Mouse (Mus musculus) natural killer cell, adult 2 months (primary cell): Measurements from ENCODE around the gene Ap5s1.

Source experiments
- DNase-seq, 2 experiments: peaks; one replicate each; pipeline ENCODE4 v3.0.0; 2022; ENCODE audit warnings: low spot score in 2 of 2

Gene Ap5s1

DNA sequence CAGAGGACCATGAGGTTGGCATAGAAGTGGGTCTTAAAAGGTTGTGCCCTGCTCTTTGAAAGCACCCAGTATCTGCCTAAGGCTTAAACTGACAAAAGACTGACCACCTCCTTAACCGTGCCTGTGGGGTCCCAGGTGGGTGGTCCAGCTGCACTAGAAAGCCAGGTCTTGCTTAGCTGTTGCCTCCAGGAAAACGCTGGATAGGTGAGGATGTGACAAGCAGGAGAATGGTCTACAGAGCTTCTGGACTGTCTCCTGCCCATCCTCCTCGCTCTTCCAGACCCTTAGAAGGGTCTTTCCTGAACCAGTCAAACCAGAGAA, 19.3 kb upstream of the Ap5s1 start:
- no peak for DNase-seq

DNA sequence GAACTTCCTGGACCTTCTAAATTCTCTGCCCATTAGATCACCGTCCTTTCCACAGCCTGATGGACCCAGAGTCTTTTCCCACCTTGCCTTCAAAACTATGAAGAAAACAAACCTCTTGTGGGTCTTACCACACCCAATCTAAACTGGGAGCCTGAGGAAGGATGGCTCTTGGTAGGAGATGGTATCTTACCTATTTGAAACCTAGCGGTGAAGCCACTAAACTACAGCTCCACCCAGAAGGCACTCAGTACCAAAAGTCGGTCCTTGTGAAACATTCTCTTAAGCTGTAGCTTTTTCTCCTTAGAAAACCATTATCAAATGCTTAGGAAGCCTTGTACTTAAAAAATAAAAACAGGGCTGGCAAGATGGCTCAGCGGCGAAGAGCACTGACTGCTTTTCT, 18.6 kb upstream of the Ap5s1 start:
- DNase-seq = no peak

DNA sequence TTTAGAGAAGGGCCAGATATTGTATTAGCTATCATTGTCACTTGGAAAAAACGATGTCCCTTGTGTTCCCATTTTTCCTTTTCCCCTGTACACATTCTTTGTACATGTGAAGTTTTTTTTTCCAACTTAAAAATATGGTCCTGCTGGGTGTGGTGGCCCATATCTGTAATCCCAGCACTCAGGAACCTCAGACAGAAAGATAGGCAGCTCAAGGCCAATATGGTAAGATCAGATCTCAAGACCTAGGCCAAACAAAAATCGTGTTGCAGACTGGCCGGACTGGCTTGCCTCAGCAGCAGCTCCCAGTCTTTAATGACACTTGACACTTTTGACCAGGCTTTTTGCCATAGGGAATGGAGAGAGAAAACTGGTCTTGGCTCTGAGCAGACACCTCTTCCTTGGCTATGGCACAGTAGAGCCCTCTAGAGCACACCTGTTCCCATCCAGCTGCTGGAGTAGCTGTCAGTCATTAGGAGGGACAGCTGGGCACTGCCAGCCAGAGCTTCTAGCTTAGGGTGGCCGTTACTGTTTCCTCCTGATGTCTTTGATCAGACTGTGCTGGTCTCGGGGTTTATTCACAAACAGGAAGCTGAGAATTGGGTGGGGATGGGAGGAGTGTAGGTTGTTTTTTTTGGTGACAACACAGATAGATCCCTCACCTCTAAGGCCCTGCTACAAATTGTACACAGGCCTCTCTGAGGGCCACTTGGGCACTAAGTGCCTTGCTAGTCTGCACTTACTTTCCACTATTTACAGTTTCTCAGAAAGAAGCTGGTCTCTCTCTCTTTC, 17.2 kb upstream of the Ap5s1 start:
- DNase-seq = peak; percentile 47 to 64

DNA sequence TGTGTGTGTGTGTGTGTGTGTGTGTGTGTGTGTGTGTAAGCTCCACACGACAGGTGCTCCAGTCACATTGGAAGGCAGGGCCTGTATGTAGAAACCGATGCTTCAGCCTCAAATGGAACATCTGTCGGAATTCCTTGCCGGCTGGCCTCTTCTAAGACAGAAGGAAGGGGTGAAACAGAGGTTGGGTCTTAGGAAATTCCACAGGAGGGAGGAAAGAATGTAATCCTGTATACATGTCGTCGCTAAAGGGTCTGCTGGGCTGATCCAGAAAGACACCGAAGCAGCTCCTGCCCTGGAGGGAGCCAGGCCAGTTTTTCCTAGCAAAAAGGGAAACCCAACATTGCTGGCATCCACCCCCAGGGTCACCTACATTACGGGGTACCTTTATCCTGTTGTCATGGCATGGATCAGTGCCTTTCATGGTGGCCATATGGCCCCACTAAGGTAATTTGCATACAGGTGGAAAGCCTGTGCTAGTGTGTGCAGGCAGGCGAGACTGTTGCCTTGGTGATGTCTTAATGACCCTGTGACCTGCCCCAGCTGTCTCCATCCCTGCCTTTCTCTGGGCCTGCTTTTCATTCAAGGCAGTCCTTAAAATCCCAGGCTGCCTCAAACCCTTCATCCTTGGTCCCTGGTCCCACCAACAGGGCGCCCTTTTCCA, 16.4 kb upstream of the Ap5s1 start:
- peak in 1 of 2 experiments; percentile 53 for DNase-seq

DNA sequence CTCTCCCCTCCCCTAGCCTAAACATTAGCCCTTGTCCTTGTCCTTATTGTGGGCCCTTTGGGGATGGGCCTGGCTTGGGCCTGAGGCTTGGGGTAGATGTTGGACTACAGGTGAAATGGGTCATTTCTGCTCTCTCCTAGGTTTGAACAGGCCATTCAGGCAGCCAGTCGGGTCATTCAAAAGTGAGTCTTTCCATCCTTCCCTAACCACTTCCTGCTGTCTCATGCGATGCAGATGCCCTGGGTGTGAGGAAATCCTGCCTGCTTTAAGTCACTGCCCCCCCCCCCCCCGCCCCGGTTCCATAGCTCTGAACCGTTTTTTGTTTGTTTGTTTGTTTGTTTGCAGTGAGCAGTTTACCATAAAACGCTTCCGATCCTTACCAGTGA, 15.9 kb upstream of the Ap5s1 start:
- no peak for DNase-seq

DNA sequence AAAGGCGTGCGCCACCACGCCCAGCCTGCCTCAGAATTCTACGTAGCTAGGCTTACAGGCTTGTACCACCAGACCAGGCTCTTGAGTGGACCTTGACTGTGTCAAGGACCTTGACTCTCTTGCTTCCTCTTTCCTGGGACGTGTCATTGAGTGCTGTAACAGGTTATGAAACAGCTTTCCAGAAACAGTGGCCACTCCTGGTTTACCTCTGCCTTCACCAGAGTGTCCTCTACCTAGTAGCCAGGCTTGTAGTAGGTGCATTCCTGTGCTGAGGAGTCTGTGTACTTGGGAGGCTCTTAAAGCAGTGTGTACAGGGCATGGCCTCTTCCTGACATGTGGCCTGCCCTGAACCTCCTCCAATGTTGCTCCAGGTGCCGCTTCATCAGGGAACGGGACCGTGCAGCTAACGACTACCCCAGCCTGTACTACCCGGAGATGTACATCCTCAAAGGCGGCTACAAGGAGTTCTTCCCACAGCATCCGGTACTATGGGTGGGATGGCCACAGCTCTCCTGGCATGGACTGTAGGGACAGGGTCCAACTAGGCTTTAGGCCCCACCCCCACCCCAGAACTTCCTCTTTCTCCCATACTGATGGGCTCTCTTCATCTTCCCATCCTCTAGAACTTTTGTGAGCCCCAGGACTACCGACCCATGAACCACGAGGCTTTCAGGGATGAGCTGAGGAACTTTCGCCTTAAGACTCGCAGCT, 10.1 kb upstream of the Ap5s1 start:
- DNase-seq = no peak

DNA sequence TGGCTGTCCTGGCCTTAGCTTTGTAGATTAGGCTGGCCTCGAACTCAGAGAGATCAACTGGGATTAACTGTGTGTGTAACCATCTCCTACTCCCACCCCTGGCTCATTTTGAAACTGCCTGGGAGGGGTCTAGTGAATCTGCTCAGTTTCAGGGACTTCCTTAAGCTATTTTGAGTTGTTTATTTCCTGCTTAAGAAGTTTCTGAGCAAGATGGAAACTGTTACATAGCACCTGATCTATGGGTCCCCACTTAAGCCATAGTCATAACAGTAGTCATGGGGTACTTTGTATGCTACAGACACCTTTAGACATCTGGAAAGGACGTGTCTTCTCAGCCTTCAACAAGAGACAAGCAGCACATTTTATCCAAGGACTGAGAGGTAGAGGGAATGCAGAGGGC, 6.2 kb upstream of the Ap5s1 start:
- DNase-seq = no peak

DNA sequence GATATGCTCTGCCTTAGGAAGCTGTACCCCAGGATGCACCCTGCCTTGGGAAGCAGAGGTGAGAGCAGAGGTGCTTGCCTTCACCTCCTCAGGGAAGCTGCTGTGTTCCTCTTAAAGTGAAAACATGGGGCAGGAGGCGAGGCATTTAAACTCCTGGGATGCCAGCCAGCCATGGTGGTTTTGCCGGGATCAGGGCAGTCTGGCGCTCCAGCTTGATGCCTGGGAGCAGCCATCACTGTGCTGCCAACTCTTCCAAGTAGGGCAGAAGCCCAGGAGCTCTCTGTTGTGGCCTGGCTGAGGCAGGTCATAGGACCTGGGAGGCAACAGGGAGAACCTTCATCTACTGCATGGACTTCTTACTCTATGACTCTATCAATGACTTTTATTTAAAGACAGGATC, 5.6 kb upstream of the Ap5s1 start:
- no peak for DNase-seq

DNA sequence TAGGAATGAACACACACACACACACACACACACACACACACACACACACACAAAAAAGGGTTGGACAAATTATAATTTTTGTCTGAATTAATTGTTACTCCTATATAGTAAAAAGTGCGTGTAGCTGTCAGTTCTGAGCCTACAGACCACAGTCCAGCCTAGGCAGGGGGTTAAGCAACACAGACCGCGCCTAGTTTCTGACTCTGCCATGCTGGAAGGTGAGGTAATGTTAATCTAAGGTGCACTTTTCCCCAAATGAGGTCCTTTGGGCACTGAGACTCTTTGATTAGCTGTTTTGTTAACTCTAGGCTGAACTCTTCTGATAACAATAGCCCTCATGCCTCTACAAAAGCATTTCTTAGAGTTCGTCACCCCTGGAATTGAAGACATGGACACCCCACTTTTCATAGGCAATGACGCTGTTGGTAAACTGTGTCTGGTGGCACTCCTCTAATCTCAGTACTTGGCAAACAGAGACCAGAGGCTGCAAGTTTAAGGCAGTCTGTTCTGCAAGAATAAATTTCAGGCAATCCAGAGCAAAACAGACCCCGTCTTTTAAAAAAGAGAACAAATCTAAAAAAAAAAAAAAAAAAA, 3.0 kb upstream of the Ap5s1 start:
- DNase-seq = no peak

DNA sequence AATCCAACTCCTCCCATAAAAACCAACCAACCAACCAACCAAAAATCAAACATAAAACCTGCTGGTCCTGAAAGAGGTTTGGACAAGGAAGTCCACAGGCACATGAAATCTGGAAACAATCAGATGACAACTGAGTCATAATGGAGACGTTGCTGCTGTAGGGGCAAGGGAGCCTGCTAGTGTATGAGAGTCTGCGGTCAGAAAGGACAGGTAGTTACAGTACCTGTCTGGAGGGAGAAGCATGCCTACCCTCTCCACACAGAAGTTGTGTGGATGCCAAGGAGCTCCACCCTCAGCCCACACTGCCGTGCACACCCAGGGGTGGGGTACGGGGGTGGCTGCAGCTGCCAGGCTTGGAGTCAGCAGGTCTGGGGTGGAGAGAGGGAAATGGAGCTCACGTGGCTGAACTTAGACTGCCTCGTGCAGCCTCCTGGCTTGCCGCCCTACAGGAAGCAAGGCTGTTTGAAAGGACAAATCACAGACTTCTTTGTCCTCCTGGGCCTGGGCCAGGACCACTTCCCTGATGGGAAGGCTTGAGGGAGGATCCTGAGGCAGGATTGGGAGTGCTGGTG, 2.4 kb upstream of the Ap5s1 start:
- DNase-seq = peak in 1 of 2 experiments; percentile 8

DNA sequence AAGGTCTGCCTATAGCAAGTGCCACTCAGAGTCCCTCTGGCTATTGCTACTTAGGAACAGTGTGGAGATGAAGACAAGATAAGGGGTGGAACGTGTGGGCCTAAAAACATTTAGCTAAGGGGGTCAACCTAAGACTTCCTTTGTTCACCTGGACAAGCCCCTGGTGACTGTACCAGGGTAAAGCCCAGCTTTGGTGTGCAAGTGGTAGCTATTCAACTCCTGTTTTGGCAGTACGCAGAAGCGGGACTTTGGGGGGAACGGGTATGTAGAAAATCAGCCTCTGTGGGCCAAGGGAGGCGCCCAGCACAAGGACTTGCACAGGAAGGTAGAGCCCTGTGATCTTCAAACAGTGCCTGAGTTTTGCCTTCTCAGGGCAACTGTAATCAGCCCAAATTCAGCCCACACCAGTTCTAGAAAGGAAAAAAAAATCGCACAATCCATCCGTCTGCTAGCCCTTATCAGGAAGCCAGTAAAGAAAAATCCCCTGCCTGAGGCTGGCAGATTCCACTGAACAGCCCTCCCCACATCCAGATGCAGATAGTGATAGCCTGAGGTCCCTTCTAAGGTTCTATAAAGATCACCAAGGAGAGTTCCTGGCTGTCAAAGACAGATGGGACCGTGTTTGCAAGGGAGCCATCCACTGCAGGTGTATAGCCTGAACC, 1.2 kb upstream of the Ap5s1 start:
- DNase-seq = no peak

DNA sequence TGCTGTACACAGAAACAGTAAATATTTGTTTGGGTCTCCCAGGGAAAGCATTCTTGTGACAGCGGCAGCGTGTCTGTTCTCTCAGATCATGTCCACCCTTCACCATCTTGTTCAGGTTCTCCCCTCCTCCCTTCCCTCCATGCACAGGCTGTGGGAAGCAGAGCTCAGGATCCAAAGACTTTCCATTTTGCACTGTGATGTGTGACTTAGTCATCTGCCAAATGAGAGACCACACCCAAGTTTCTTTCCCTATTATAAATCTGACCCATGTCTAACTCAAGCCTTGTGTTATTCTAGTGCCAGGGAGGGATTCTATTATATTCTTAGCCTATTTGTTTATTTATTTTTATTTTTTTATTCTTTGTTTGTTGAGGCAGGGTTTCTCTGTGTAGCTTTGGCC, 1.5 kb downstream of the Ap5s1 start:
- DNase-seq = no peak

DNA sequence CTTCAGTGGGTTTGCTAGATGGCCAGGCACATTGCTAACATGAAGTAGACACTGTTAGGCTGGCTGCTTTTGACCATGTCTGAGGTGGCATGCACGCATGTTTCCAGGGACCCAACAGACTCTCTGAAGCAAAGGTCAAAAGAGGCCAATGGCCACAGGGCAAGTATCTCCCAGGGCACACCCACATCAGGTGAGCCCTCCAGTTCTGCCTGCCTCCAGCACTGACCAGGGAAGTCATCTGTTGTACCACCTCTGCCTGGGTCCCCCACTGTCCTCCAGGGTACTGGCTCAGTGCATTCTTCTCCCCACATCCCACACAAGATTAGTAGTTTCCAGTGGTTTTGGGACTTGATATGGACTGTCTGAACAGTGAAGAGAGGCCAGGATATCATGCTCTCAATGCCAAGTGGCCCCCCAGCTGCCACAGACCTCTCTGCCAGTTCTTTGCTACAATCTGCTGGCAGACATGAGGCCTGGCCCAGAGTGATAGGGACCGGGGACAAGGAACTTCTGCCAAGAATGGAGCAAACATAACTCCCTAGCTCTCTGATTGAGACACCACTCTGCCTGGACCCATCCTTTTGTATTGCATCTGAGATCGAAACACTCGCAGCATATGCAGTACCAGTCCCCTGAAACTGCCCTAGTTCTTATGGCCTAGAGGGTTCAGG, 2.4 kb downstream of the Ap5s1 start:
- DNase-seq = no peak

DNA sequence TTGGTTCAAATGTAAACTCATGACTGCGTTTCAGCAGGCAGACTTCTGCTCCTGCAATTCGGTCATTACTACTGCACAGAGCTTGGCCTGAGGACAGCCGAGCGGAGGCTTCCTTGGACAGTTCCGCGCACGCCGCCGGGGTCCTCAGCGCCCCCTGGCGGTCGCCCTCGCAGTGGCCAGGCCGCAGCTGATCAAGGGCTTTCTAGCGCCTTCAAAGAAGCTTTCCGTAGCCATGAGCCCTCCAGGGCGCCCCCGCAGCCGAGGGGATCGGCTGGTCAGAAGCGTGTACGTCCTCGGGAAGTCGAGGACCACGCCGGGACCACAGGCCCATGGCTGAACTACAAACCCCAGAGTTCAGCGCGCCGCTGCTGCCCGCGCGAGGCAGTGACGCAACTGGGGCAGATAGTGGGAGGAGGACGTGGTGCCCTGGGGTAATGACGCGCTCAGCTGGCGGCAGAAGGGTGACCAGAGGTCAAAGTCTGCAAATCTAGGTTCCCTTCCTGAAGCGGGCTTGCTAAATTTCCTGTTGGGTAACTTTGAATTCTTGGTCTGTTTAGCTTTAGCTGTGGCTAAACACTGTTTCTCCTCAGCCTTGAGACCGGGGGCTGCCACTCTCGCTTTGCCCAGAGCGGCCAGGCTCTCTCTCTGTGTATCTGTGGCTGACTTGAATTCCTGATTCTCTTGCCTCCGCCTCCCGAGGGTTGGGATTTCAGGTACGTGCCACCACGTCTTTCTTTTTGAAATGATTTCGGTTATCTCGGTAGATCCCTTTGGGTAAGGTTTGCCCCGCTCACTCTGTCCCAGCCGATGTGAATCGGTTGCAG, 3.3 kb downstream of the Ap5s1 start:
- DNase-seq = peak; percentile 94 to 95

DNA sequence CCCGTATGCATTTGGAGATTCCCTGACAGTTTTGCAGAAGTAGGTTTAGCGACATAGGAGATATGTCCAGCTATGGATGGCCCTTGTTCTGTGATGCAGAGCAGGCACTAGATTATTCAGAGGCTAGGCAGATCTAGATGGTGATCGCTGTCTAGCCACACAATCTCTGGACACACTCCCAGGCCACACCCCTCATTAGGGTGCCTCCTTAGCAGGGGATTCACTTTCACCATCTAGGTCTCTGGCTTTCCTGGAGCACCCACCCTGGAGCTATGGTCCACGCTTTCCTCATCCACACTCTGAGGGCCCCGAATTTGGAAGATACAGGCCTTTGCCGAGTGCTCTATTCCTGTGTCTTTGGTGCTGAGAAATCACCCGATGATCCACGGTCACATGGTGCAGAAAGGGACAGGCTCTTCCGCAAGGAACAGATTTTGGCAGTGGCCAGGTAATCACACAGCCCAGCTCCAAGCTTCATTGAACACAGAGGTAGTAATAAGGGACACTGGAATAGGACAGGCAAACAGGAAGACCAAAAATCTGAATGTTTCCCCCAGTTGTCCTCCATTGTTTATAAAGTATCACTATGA, 4.2 kb downstream of the Ap5s1 start:
- no peak for DNase-seq

DNA sequence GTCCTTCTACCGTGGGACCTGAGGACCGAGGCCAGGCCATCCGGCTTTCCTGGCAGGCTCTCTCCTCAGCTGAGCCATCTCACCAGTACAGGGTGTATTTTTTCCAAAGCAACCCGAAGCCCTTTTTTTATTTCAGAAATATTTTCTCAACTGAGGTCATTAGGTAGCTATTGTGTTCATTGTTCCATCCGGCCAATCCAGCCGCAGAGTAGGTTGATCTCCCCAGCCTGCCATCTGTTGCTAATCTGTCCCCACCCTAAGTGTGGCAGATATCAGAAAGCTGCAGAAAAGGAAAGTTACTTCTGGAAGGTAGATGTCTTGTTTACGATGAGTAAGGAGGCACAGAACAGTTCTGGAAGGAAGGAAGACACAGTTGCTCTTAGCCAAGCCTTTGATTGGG, 6.9 kb downstream of the Ap5s1 start:
- no peak for DNase-seq

DNA sequence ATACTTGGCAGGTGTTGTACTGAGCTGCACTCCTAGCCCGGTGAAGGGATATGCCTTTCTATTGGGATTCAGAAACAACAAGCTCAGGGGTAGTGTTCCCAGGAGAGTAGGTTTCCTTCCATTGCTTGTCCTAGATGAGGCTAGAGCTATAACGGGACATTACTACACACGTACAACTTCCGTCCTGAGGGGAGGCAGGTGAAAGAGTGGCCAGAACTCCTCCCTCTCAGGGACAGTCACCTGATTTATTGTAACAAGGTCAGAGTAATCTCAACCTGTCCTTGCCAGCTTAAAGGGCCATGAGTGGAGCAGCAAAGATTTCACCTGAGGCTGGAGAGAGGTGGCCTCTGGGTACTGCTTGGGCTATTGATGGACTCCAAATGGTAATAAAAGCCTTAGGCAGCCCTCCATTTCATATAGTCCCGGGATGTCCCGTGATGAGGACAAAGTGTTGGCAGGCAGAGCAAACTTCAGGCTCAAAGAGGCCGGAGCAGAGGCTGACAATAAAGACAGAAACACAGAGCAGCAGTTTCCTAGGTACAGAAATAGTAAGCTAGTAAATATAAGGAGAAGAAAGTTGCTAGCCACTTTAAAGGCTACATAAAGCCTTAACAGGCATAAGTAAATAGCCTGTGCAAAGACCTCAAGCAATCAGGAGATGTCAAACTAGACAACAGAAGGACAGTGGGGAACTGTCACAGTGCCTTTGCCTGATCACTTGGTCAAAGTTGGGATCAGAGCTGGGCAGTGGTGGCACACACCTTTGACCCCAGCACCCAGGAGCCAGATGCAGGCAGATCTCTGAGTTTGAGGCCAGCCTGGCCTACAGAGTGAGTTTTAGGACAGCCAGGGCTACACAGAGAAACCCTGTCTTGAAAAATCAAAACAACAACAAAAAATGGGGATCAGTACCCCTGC, 9.3 kb downstream of the Ap5s1 start:
- DNase-seq = no peak

DNA sequence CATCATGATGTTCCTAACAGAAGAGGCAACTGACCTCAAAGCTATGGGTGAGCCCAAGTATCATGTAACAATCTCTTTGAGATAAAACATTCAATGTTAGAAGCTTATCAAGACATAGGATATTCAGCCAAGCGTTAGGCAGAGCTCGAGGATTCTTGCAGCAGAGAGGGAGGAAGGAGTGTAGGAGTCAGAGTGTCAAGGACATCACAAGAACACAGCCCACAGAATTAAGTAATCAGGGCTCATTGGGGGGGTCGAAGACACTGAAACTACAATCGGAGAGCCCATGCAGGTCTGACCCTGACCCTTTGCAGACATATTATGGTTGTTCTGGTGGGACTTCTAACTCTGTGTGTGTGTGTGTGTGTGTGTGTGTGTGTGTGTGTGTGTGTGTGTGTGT, 13.2 kb downstream of the Ap5s1 start:
- no peak for DNase-seq
